Mouse (Mus musculus): ENCODE measurements around the gene Hddc3. TPM values are rescaled to one million over a fixed set of nuclear protein-coding genes. Genes with fewer than 3 reads are reported as not detected.
"Not testable (repeated sequence)": the region's sequence is repeated elsewhere in the genome, so short reads cannot be mapped to it uniquely, and the experiment has no call there.

The Hddc3 gene
- polyA plus RNA-seq, 1 experiment from 2014 or later, result 14.4 TPM

DNA sequence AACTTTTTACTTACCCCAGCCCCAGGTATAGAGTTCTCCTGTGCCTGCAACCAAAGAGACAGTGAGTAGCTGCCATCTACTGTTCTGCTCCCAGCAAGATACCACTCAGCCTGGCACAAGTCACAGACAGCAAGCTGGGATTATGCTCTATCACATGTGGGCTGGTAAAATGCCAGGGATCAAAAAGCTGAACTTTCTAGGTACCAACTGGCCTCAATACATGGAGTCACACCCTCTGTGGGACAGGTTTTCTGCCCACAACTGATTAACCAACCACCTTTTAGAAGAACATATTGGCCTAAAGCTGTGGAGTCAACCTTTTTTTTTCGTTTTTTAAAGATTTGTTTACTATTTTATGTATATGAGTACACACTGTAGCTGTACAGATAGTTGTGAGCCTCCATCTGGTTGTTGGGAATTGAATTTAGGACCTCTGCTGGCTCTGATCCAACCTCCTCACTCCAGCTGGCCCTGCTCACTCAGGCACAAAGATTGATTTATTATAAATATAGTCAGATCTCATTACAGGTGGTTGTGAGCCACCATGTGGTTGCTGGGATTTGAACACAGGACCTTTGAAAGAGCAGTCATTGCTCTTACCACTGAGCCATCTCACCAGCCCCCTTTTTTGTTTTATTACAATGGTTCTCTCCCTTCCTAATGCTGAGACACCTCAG is 25.3 kb upstream of the Hddc3 start:
- 83% methylated on average over 1 of the region's 1 CpGs for WGBS
- Histone ChIP-seq H3K27me3 (replicated peaks) (no peaks in the 10 kb centered on the region), H3K9me3 (replicated peaks) (no peaks in the 10 kb centered on the region), H3K4me1 (replicated peaks) (peaks cover 25% of the 10 kb centered on the region), H3K4me2 (no peak overlapping the region), H3K4me3 (no peak overlapping the region), H3K36me3 (peaks cover 71% of the 10 kb centered on the region), H3K27ac (ENCODE audit: poor library complexity, severe bottlenecking) (no peak overlapping the region), H3K9ac (no peak overlapping the region)
- no peak for ATAC-seq (ENCODE audit: insufficient number of reproducible peaks, low FRiP score)

DNA sequence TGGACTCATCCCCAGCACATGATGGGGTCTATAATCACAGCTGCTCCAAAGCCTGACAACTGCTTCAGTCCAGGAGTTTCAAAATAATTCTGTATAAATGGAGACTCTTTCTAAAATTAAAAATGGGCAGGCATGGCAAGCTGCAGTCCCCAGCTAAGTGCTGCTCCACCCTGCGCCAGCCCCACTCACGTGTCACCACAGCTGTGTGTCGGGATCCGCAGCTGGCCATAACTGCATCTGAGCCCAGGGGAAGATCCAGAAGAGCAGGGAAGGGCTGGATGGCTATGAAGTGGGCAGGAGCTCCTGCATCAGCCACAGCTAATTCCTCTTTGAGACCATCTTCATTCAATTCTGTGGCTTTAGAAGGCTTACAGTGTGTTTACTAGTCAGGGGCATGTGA is 24.2 kb upstream of the Hddc3 start:
- Histone ChIP-seq H3K9me3 (replicated peaks) (no peaks in the 10 kb centered on the region), H3K9ac (peak overlapping the region; percentile 23; the same call in 1 of the 2 replicates), H3K4me1 (replicated peaks) (peaks cover 34% of the 10 kb centered on the region), H3K4me2 (no peak overlapping the region), H3K27ac (ENCODE audit: poor library complexity, severe bottlenecking) (peak overlapping the region; percentile 66; the same call in 1 of the 2 replicates), H3K36me3 (peaks cover 60% of the 10 kb centered on the region), H3K27me3 (replicated peaks) (no peaks in the 10 kb centered on the region), H3K4me3 (no peak overlapping the region)
- ATAC-seq (ENCODE audit: insufficient number of reproducible peaks, low FRiP score), result no peak
- WGBS, result 87% methylated on average over 4 of the region's 4 CpGs

DNA sequence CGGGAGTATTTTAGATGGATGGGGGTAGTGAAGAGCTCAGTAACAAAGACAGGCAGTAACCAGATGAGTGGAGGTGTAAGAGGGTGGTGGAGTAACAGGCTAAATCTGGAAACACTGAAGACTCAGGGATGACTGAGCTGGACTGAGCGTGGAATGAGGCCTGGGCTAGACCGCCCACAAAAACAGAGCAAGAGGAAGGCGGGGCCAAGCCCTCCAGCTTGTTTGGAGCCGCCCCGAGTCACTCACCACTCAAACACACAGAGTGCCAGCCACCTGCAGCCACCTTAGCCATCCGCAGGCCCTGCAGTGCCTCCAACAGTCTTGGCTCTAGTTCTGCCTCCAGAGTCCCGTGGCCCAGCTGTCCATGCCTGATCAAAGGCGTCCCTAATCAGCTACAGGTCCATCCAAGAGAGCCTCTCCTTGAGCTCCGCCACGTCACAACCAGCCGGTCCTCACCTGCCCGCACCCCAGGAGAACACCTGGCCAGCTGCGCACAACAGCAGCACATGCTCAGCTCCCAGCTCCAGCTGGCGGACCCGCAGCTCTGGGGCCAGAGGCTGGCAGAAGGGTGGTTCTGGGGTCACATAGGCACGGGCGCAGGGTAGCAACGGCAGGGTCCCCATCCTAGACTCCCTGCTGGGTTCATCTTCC is 22.9 kb upstream of the Hddc3 start:
- Histone ChIP-seq H3K4me1 (replicated peaks) (peaks cover 34% of the 10 kb centered on the region), H3K36me3 (peaks cover 48% of the 10 kb centered on the region), H3K9me3 (replicated peaks) (no peaks in the 10 kb centered on the region), H3K27me3 (replicated peaks) (no peaks in the 10 kb centered on the region), H3K9ac (0 out of 2 replicates have a peak overlapping the region, but pooled peaks have one; percentile 5), H3K27ac (ENCODE audit: poor library complexity, severe bottlenecking) (peak overlapping the region; percentile 66; the same call in 1 of the 2 replicates), H3K4me3 (no peak overlapping the region), H3K4me2 (no peak overlapping the region)
- WGBS, result 76% methylated on average over 19 of the region's 19 CpGs
- ATAC-seq (ENCODE audit: insufficient number of reproducible peaks, low FRiP score), result no peak

DNA sequence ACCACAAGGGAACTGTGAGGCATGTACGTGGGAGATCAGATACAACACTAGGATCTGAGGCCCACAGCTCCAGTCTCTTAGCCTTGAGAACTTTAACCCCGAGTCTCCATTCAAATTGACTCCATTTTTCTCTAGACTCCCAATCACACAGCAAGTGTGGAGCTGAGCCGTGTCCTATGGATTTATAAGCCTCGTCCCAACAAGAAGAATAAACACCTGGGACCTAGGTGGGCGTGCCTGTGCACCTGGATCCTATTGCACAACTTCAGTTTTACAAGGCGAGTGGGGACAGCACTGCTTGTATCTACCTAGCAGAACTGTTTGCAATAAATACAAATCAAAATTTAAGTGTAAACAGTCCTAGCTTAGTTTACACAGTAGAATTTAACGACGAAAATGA is 19.6 kb upstream of the Hddc3 start:
- no peaks in the 10 kb centered on the region for H3K27me3 ChIP-seq (replicated peaks)
- H3K9ac ChIP-seq, result peak overlapping the region; percentile 75
- peaks cover 57% of the 10 kb centered on the region for H3K36me3 ChIP-seq
- ATAC-seq (ENCODE audit: insufficient number of reproducible peaks, low FRiP score), result no peak
- H3K4me2 ChIP-seq, result peak overlapping the region; percentile 90
- H3K27ac ChIP-seq (ENCODE audit: poor library complexity, severe bottlenecking), result peak overlapping the region; percentile 92; the same call in 1 of the 2 replicates
- H3K4me1 ChIP-seq (replicated peaks), result peaks cover 34% of the 10 kb centered on the region
- no peaks in the 10 kb centered on the region for H3K9me3 ChIP-seq (replicated peaks)
- WGBS, result 18% methylated on average over 8 of the region's 8 CpGs
- H3K4me3 ChIP-seq, result peak overlapping the region; percentile 71

DNA sequence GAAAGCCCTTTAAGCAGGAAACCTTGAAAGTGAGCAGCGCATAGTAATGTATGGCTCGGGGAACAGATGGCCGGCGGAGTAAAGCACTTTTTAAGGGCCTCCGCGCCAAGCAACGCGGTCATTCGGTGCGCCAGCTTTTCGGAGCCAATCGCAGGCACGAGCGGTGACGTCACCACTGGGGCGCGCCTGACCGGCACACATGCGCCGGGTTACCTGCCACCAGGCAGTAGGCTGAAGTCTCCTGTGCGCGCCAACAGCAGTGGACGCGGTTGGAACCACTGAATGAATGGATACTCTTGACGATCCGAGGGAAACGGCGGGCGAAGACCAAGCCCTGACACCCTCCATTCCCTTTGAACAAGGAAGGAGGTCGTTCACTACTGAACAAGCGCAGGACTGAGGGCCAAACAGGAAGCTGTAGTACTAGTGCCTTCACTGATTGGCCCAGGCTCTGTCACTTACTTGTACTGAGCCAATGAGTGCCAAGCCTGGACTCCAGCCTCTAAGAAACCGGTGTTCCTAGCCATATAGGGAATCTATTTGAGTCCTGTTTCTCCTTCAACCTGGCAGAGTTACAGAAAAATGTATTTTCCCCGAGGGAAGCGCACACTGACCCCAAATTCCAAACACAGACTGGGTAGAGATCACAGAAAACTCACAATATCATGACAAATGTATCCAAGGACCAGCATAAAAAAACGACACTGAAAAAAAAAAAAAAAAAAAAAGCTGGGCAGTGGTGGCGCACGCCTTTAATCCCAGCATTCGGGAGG is 18.7 kb upstream of the Hddc3 start, which contains the start of gene Rccd1:
Gene Rccd1 (minus strand): TSS at position 412 of the 773 bp plus-strand sequence.
- H3K27ac ChIP-seq (ENCODE audit: poor library complexity, severe bottlenecking), result peak within 1 kb of the TSS; percentile 92
- H3K27me3 ChIP-seq (replicated peaks), result no peaks in the 10 kb centered on the region
- WGBS, result 2% methylated on average over 38 of the region's 38 CpGs
- peaks cover 59% of the 10 kb centered on the region for H3K36me3 ChIP-seq
- peak within 1 kb of the TSS; percentile 75 for H3K9ac ChIP-seq
- H3K4me2 ChIP-seq, result peak within 1 kb of the TSS; percentile 90
- H3K9me3 ChIP-seq (replicated peaks), result no peaks in the 10 kb centered on the region
- peak within 1 kb of the TSS; percentile 71 for H3K4me3 ChIP-seq
- peaks cover 26% of the 10 kb centered on the region for H3K4me1 ChIP-seq (replicated peaks)
- ATAC-seq (ENCODE audit: insufficient number of reproducible peaks, low FRiP score), result peak; percentile 97

DNA sequence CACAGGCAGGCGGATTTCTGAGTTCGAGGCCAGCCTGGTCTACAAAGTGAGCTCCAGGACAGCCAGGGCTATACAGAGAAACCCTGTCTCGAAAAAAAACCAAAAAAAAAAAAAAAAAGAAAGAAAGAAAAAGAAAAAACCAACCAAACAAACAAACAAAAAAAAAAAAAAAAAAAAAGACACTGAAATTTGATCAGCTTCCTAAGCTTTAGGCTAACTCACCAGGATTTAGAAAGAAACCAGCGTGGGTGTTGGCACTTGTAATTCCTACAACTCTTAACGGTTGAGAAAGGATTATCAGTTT is 18.1 kb upstream of the Hddc3 start:
- not testable (repeated sequence) for H3K9ac ChIP-seq; ATAC-seq (ENCODE audit: insufficient number of reproducible peaks, low FRiP score); H3K27me3 ChIP-seq (replicated peaks); H3K9me3 ChIP-seq (replicated peaks); H3K4me3 ChIP-seq
- Histone ChIP-seq H3K27ac (ENCODE audit: poor library complexity, severe bottlenecking) (peak overlapping the region; percentile 92), H3K4me1 (replicated peaks) (peaks cover 20% of the 10 kb centered on the region), H3K4me2 (peak overlapping the region; percentile 90; the same call in 1 of the 2 replicates), H3K36me3 (peaks cover 64% of the 10 kb centered on the region)
- WGBS, result 49% methylated on average over 5 of the region's 5 CpGs

DNA sequence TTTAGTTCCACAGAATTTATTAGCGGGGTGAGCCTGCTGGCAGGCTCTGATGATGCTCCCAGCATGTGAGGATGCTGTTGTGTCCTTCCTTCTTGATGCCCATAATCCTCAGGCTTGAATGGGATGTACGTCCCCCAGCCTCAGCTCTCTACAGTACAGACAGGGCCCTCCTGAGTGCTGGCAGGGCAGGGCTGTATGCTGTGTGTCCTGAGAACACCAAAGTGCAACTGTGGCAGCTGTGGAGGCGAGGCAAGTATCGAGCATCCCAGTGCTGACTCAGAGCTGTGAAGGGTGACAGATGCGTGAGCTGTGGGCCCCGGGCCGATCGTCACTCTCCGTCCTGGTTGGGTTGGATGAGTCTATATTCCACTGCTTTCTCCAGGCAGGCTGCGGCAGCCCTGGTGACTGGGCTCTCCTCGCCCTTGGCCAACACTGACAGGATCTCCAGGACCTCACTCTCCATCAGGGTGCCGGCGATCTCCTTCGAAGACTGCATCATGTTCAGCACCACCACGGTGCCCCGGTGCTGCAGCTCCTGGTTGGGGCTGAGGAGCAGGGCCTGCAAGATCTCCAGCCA is 17.5 kb upstream of the Hddc3 start:
- H3K4me3 ChIP-seq, result no peak overlapping the region
- no peak for ATAC-seq (ENCODE audit: insufficient number of reproducible peaks, low FRiP score)
- 0 out of 2 replicates have a peak overlapping the region, but pooled peaks have one; percentile 10 for H3K27ac ChIP-seq (ENCODE audit: poor library complexity, severe bottlenecking)
- 92% methylated on average over 16 of the region's 16 CpGs for WGBS
- no peaks in the 10 kb centered on the region for H3K27me3 ChIP-seq (replicated peaks)
- H3K36me3 ChIP-seq, result peaks cover 65% of the 10 kb centered on the region
- no peak overlapping the region for H3K4me2 ChIP-seq
- H3K4me1 ChIP-seq (replicated peaks), result peaks cover 14% of the 10 kb centered on the region
- no peaks in the 10 kb centered on the region for H3K9me3 ChIP-seq (replicated peaks)
- no peak overlapping the region for H3K9ac ChIP-seq

DNA sequence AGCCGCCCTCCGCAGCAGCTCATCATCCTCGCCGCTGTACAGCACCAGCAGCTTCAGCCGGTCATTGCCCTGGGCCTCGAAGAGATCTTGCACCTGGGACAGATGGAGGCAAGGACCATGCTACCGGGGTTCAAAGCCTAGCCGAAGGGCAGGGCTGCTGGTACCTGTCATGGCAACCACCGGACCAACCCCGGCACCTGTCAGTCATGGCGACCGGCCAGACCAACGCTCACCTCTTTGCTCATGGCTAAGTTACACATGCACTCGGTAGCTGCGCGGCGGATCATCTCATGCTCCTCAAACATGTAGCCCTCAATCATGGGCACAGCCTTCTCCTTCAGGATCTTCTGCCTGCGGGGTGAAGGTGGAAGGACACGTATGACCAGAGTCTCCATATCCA is 16.8 kb upstream of the Hddc3 start:
- H3K27ac ChIP-seq (ENCODE audit: poor library complexity, severe bottlenecking), result no peak overlapping the region
- H3K36me3 ChIP-seq, result peaks cover 65% of the 10 kb centered on the region
- whole genome bisulfite sequencing, result 93% methylated on average over 19 of the region's 19 CpGs
- H3K27me3 ChIP-seq (replicated peaks), result no peaks in the 10 kb centered on the region
- no peak overlapping the region for H3K4me2 ChIP-seq
- H3K9me3 ChIP-seq (replicated peaks), result no peaks in the 10 kb centered on the region
- peaks cover 12% of the 10 kb centered on the region for H3K4me1 ChIP-seq (replicated peaks)
- H3K4me3 ChIP-seq, result no peak overlapping the region
- no peak for ATAC-seq (ENCODE audit: insufficient number of reproducible peaks, low FRiP score)
- no peak overlapping the region for H3K9ac ChIP-seq

DNA sequence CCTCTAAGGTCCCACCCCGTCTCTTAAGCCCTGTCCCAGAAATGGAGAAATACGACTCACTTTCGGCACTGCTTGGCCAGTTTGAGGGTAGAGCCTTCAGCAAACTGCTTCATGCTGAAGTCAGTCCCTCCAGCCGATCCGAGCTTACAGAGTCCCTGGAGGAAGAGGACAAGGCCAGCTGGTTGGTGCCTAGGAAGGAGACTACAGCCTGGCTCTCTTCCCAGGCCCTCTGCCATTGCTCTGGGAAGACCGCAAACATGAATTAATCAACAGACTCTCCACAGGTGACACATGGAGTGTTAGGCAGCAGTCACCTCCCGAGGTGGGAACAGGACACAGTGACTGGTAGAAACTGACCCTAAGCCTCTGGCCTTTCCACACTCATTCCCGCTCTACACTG is 12.6 kb upstream of the Hddc3 start:
- no peaks in the 10 kb centered on the region for H3K4me1 ChIP-seq (replicated peaks)
- 88% methylated on average over 8 of the region's 8 CpGs for WGBS
- H3K4me3 ChIP-seq, result no peak overlapping the region
- no peak overlapping the region for H3K4me2 ChIP-seq
- no peak for ATAC-seq (ENCODE audit: insufficient number of reproducible peaks, low FRiP score)
- no peak overlapping the region for H3K27ac ChIP-seq (ENCODE audit: poor library complexity, severe bottlenecking)
- H3K27me3 ChIP-seq (replicated peaks), result no peaks in the 10 kb centered on the region
- H3K36me3 ChIP-seq, result peaks cover 100% of the 10 kb centered on the region
- no peak overlapping the region for H3K9ac ChIP-seq
- peaks cover 6% of the 10 kb centered on the region; the same call in 1 of the 2 replicates for H3K9me3 ChIP-seq (replicated peaks)

DNA sequence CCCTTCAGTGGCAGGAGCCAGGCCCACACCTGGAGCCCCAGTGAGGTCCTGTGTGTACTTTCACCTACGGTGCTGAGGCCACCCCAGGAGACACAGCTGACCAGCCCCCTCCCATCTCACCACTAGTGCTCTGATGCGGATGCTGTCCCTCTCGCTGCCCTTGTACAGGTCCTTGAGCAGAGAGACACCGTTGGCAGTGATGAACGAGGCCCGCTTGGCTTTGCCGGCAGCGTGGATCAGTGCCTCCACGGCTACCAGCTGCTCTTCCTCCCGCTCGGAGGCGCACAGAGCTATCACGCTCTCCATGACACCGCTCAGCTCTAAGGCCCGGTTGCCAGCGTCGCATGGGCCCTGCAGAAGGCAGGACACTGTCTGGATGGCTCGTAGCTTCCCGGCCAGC is 11.5 kb upstream of the Hddc3 start:
- Histone ChIP-seq H3K36me3 (peaks cover 100% of the 10 kb centered on the region), H3K4me2 (no peak overlapping the region), H3K4me1 (replicated peaks) (no peaks in the 10 kb centered on the region), H3K27ac (ENCODE audit: poor library complexity, severe bottlenecking) (no peak overlapping the region), H3K27me3 (replicated peaks) (no peaks in the 10 kb centered on the region), H3K4me3 (no peak overlapping the region), H3K9me3 (replicated peaks) (peaks cover 6% of the 10 kb centered on the region; the same call in 1 of the 2 replicates), H3K9ac (no peak overlapping the region)
- 96% methylated on average over 19 of the region's 19 CpGs for WGBS
- ATAC-seq (ENCODE audit: insufficient number of reproducible peaks, low FRiP score), result no peak

DNA sequence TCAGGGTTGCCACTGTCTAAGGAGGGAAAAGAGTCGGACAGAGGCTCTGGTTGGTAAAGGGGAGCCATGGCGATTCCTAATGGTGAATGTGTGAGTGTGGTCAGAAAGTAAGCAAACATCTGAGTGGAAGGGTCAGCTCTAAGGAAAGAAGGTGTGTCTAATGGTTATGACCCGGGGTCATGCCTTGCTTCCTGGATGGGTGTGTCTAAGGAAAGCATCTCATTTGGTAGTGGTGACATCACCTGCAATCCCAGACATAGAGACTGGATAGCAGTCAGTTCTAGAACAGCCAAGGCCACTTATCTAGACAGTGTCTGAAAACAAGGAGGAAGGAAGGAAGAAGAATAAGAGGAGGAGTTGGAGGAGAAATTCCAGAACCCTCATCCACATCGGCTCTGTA is 8.1 kb upstream of the Hddc3 start:
- no peaks in the 10 kb centered on the region for H3K27me3 ChIP-seq (replicated peaks)
- H3K36me3 ChIP-seq, result peaks cover 79% of the 10 kb centered on the region
- WGBS, result 77% methylated on average over 4 of the region's 4 CpGs
- ATAC-seq (ENCODE audit: insufficient number of reproducible peaks, low FRiP score), result no peak
- H3K4me3 ChIP-seq, result no peak overlapping the region
- H3K9me3 ChIP-seq (replicated peaks), result peaks cover 6% of the 10 kb centered on the region; the same call in 1 of the 2 replicates
- no peak overlapping the region for H3K9ac ChIP-seq
- no peak overlapping the region for H3K4me2 ChIP-seq
- no peak overlapping the region for H3K27ac ChIP-seq (ENCODE audit: poor library complexity, severe bottlenecking)
- H3K4me1 ChIP-seq (replicated peaks), result peaks cover 13% of the 10 kb centered on the region

All from heart, embryonic 12.5 days (tissue).